In genomic region chr15:12419446-12419845, GRCm38 (mm10) we compare ENCODE assay signal across 12 mouse cellular contexts.
"Had no signal": no experiment of that assay in that cellular context is flagged by ENCODE, and none has a peak within 500 bp of the region (broad histone marks: within the 10 kb centered on the region; RNA-seq: fewer than 3 reads in every experiment).

No protein-coding gene starts in this region.

- H3K27ac ChIP-seq: left cerebral cortex, adult 2 months; limb, embryonic 10.5 days; liver, embryonic 15.5 days; midbrain, embryonic 13.5 days; neural tube, embryonic 15.5 days had no signal

- H3K4me2 ChIP-seq: liver, embryonic 11.5 days; liver, embryonic 15.5 days; midbrain, embryonic 13.5 days; neural tube, embryonic 15.5 days had no signal

- H3K4me3 ChIP-seq: left cerebral cortex, adult 2 months; limb, embryonic 10.5 days; liver, embryonic 15.5 days; midbrain, embryonic 13.5 days; myocyte; neural tube, embryonic 15.5 days had no signal

- ATAC-seq: lung, postnatal 0 days; midbrain, embryonic 13.5 days had no signal

- H3K9ac ChIP-seq: liver, embryonic 15.5 days; midbrain, embryonic 13.5 days; neural tube, embryonic 15.5 days had no signal

- DNase-seq: lung, adult 2 months; lung, postnatal 36 days; spleen, adult 18-20 months; thymus, postnatal 4 days had no signal

- H3K36me3 ChIP-seq: limb, embryonic 10.5 days; liver, embryonic 15.5 days; midbrain, embryonic 13.5 days; neural tube, embryonic 15.5 days had no signal

- H3K27me3 ChIP-seq: liver, embryonic 15.5 days; midbrain, embryonic 13.5 days; neural tube, embryonic 15.5 days had no signal

- H3K9me3 ChIP-seq: limb, embryonic 10.5 days; liver, embryonic 15.5 days; midbrain, embryonic 13.5 days; neural tube, embryonic 15.5 days had no signal

- H3K4me1 ChIP-seq: limb, embryonic 10.5 days; liver, embryonic 15.5 days; midbrain, embryonic 13.5 days; neural tube, embryonic 15.5 days had no signal
